Mouse (Mus musculus) cerebellum, adult (tissue): ENCODE measurements at regions not wholly inside any gene's neighbourhood (a gene's known extent, or its start where the extent isn't known, plus 50 kb on each side); places are given as distances from the start of the nearest gene placed in this dataset.

Experiments used
- ATAC-seq: cut with Nextera tagmentation; 2 replicates; pipeline ENCODE4 v1.9.2; 2017; ENCODE audit warnings: mild to moderate bottlenecking, moderate library complexity, mixed read lengths; ENCODE audit not compliant: insufficient number of reproducible peaks, low FRiP score, low TSS enrichment

DNA sequence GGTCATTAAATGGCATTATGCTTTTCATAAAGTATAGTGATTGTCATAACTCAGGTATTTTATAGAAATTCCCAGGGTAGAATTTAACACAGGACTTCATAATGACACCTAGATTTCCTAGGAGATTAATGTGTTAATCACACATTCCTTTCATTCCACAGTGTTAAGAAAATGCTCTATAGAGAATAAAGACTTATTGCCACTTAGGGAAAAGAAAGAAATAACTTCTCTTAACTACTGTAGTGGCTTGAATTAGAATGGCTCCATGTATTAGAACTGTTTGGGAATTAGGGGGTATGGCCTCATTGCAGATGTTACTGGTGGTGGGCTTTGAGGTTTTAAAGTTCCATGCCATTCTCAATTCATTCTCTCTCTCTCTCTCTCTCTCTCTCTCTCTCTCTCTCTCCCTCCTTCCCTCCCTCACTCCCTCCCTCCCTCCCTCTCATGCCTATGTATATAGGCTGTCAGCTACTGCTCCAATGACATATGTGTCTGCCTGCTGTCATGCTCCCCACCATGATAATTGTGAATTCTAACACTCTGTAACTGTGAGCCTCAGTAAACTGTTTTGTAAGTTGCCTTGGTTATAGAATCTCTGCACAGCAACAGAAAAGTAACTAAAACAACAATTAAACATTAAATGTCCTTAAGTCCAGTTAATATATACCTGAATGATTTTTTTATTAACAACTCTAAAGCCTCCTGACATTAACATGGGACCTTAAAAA is 425.1 kb upstream of the Depdc1a start:
- no peak for ATAC-seq

GRCm38 (mm10) chr3:159056960-159057525 is 438.2 kb upstream of the Depdc1a start:
- no peak for ATAC-seq

- ATAC-seq, result no peak
These were observed 460.4 kb upstream of the Depdc1a start for GRCm38 (mm10) chr3:159034806-159035205.

DNA sequence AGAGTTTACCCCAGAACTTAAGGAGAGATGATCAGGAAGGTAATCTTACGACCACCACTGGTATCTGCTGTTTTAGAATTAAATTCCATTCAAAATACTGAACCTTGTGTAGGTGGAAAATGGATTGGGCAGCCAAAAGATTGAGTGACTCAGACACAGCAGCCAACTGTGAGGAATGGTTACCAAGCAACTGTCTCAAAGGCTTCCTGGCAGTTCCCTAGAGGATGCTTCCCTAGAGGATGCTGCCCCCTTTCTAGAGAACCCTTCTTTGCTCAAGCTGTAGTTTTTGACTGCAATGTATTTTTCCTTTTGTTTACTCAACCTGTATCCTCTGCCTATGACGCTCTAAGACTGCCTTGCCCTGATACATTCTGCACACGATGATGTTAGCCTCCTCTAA is 463.7 kb upstream of the Depdc1a start:
- ATAC-seq, result no peak

- ATAC-seq, result no peak
These were observed 464.6 kb upstream of the Depdc1a start for GRCm38 (mm10) chr3:159030675-159031074.

DNA sequence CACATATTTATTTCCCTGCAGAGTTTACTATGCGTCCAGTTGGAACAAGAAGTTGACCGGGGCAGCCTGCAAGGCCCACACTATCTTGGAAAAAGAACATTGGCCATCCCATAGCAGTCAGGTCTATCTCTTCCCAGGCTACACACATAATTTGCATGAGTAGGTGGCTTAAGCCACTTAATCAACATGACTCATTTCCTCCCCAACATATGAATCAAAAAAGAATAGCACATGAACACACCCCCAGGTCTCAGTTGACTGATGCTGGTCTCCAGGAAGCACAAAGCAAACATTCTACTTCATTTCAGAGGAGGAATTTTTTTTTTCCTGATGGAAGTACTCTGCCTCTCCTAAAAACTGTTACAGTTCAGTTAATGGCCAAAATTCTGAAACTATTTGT is 465.3 kb upstream of the Depdc1a start:
- ATAC-seq, result no peak

GRCm38 (mm10) chr3:159020447-159020846 is 458.4 kb upstream of the Lrrc7 start:
- no peak for ATAC-seq

GRCm38 (mm10) chr3:159017269-159017668 is 455.2 kb upstream of the Lrrc7 start:
- ATAC-seq, result no peak

- no peak for ATAC-seq
These were observed 454.4 kb upstream of the Lrrc7 start for GRCm38 (mm10) chr3:159016426-159016825.

- ATAC-seq, result peak; percentile 92
These were observed 449.1 kb upstream of the Lrrc7 start for GRCm38 (mm10) chr3:159010954-159011638.

DNA sequence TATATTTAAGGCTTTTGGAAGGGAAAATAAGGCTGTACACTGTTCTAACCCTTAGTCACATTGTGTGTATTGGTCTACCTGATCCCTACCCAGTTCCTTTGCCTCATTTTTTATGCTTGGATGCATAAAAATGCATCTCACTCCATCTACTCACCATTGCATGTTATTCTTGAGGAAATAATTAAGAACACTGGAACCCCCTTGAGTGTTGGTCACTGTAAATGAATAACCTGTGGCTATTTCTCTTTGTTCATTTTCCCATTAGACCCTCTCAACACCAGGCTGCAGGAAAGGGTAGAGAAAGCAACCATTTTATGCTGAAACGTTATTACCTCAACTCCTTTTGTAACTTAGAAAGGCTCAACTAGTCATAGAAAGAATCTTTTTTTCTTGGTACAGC is 442.0 kb upstream of the Lrrc7 start:
- no peak for ATAC-seq

- no peak for ATAC-seq
These were observed 423.6 kb upstream of the Lrrc7 start for GRCm38 (mm10) chr3:158985438-158986111.

GRCm38 (mm10) chr3:158947063-158947462 is 385.0 kb upstream of the Lrrc7 start:
- no peak for ATAC-seq

DNA sequence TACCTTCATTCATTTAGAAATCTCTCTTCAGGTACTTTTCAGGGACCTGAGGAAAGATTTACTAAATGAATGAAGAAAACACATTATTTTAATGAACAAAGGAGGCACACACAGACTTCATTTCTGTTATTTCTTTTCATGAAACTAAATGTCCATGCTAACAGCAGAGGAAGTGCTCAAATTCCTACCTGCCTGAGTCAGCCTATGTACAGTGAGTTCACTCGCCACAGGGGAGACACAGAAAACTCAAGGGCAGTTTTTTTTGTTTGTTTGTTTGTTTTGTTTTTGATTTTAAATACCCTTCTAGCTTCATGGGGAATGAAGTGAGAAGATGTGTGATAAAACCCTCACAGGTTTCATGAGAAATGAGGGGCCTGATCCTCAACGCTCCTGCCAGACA is 343.1 kb upstream of the Lrrc7 start:
- no peak for ATAC-seq

GRCm38 (mm10) chr3:158899458-158899857 is 337.4 kb upstream of the Lrrc7 start:
- no peak for ATAC-seq

DNA sequence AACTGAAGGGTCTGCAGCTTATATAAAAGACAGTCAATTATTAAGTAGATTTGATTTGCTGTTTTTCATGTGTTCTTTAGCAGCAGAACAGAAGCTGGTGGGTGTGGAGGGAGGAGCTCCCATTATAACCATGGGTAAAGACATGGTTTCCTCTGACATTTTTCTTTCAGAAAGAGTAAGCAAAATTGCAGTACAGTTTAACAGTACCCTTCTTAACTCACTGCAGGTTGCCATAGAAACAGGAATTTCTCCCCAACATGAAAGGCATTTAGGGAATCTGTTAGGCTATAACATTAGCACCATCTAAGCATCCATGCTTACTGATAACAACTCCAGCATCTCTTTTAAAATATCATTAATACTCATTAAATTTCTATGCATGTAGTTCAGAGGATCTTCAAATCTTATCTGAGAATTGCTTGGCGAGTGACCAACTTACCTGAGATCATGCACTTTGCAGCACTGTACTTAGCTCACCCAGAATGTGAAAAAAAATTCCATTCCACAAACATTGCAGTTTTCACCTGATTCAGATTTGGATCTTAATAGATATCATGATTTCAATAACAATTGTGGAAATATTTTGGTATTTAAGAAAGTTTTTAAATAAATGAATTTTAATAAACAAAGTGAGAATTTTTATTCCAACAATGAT is 324.8 kb upstream of the Lrrc7 start:
- no peak for ATAC-seq

DNA sequence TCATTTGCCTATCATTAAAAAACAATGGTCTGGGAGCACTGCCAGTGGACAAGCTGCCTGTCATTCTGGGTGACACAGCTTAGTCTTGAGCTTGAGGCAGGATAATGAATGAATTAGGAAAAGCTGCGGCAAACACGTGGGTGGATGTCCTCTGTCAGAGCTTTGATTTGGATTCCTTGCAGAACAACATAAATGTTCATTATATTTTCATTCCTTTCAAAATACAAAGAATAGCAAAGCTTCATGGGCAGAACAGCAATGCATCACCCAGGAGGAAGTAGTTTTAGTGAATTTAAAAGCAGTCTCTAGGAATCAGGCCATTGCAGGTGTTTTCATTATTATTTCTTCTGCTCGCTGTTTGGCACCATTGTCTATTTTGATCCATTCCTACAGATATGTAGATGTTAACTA is 324.3 kb upstream of the Lrrc7 start:
- no peak for ATAC-seq
